Mouse (Mus musculus): ENCODE measurements around the gene Oasl2.

- no peak for TF ChIP-seq CTCF (IDR thresholded peaks at IDR 0.05; ENCODE audit: low read depth)
- no peak for TF ChIP-seq EP300 (IDR thresholded peaks at IDR 0.05; ENCODE audit: low read depth)
Observed at GRCm38 (mm10) chr5:114883022-114883421, 13.7 kb upstream of the Oasl2 start.
